Mouse (Mus musculus) thymus, adult 18-20 months (tissue): Measurements from ENCODE around the gene E130208F15Rik.

Source experiments
- DNase-seq, 2 experiments: peaks; one replicate each; pipeline ENCODE4 v3.0.0; 2022; ENCODE audit warnings: mixed read lengths in 2 of 2

E130208F15Rik gene

GRCm38 (mm10) chr7:30336384-30336783 is 14.8 kb downstream of the E130208F15Rik start:
- peak in 1 of 2 experiments; percentile 45 for DNase-seq

- no peak for DNase-seq
These were observed 18.0 kb downstream of the E130208F15Rik start for GRCm38 (mm10) chr7:30339432-30340109.

DNA sequence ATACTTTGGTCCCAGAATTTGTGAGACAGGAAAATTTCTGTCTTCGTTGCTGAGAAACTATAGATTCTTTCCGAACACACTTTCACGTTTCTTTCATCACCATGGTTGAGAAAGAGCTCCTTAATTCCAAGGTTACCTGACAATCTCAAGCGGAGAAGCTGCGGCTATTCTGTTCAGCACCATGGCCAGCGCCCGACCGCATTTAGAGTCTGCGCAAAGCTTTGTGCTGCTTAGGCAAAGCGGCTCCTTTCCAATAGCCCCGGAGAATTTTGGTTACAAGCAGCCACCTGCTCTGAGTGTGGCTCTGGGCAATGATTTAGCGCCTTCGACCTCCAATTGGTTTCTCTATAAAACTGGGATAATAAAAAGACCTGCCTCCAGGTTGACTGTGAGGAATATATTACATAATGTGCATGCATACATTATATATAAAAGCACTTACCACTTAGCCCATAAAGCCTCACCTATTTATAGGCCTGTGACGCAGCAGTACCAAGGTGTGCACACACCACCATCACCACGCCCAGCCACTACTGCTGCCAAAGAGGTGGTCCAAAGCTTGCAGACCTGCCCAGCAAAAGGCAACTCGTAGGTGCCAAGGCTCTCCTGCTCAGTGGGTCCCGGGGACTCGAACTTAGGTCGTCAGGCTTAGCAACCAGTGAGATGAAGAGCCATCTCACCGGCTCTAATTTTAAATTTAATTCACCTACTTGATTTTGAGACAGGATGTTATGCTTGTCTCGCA is 25.3 kb downstream of the E130208F15Rik start:
- no peak for DNase-seq

GRCm38 (mm10) chr7:30347828-30348227 is 26.3 kb downstream of the E130208F15Rik start:
- peak; percentile 28 to 36 for DNase-seq

DNA sequence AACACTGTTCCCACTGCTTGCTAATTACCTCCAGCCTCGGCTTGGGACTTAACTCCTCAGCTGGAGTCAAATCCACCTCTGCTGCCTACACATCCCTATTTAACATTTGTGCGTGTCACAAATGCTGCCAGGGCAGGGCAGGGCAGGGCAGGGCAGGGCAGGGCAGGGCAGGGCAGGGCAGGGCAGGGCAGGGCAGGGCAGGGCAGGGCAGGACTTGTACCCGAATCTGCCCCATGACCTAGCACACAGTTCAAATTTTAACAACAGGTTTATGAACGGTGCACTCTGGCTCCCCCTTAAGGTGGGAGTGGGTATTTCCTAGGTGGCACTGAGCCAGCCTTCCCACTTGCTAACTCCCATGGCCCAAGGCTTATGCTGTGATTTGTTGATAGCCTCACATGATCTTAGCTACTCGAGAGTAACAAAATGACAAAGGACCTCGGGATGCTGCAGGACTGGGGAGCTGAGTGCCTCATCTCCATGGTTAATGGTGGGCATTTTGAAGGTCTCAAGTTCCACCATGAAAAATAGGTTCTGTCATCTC is 31.8 kb downstream of the E130208F15Rik start:
- no peak for DNase-seq

DNA sequence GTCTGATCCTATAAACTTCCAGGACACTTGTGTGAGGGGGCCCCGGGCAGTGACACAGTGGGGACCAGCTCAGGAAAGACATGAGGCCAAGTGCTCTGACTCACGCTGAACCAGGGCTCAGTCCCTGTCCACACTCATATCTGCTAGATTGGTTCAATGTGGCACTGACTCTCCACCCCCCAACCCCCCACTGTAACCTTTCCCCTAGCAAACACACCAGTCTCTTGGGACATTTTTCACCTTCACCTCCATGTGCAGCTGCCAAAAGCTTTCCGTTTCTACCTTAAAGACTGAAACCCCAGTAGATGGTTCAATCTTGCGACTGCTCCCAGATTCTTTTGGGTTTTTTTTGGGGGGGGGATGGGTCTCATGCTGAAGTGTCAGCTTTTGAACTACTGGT is 32.5 kb downstream of the E130208F15Rik start:
- no peak for DNase-seq

GRCm38 (mm10) chr7:30358378-30359186 is 37.0 kb downstream of the E130208F15Rik start:
- no peak for DNase-seq

DNA sequence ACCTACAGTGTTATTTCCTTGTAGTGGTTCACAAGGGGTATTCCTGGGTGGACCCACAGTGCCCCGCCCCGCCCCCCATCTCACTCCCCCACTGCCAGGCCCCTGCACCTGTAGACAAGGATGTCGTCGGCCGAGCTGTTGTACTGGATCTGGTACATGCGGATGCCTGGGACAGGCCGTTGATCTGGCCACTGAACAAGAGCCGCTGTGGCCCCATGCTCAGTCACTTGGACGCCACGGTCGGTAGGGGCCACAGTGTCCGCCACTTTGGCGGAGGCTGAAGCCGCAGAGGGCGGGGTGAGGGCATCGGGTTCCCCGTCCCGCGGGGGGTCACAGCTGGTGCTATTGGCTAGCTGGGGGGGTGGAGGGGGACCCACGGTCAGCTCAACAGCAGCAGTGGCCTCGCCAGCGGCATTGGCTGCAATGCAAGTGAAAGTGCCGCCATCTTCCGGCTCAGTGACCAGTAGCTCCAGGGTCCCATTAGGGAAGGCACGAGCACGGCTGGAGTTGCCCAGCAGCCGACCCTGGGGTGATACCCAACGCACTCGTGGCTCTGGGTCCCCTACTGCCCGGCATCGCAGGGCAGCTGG is 37.8 kb downstream of the E130208F15Rik start:
- no peak for DNase-seq

- no peak for DNase-seq
These were observed 38.5 kb downstream of the E130208F15Rik start for GRCm38 (mm10) chr7:30360028-30360427.

- no peak for DNase-seq
These were observed 41.3 kb downstream of the E130208F15Rik start, which contains the start of gene Lrfn3 for GRCm38 (mm10) chr7:30362652-30363343. TSS of gene Lrfn3 (minus strand) at chr7:30362772.

- no peak for DNase-seq
These were observed 41.8 kb downstream of the E130208F15Rik start for GRCm38 (mm10) chr7:30363344-30363738.

DNA sequence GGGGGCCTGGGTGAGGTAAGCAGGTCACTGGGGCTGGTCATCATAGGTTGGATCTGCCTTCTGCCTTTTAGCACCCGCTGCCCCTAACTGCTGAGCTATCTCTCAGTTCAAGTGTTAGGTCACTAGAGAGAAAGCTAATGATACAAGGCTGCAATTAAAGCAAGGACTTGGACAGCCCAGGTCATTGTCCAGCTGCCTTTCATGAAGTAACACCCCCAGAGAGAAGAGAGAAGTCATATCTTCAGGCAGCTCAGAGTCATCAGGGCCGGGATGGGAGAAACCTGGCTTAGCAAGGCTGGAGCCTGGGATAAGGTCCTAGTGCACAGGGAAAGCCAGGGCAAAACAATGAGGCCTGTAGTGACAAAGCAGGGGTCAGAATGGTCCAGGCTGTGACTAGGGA is 45.9 kb downstream of the E130208F15Rik start:
- DNase-seq = no peak
